Mouse (Mus musculus) lung, embryonic 14.5 days (tissue): Measurements from ENCODE around the gene Adora2b. TPM values are rescaled to one million over a fixed set of nuclear protein-coding genes. Genes with fewer than 3 reads are reported as not detected.

Experiments
- ATAC-seq: fragments of 200-750 bp; cut with Nextera tagmentation; 2 replicates; pipeline ENCODE4 v1.8.0; 2017; ENCODE audit warnings: mild to moderate bottlenecking, moderate TSS enrichment, moderate library complexity; ENCODE audit not compliant: insufficient read depth
- DNase-seq: peaks from one replicate; pipeline ENCODE4 v3.0.0-alpha.2; 2015
- H3K27ac ChIP-seq: fragments of 300-500 bp; sonication (generic); 2 replicates; pipeline ENCODE4 v1.5.1; 2014; ENCODE audit warnings: low read depth, mild to moderate bottlenecking, moderate library complexity
- H3K27me3 ChIP-seq: fragments of 300-500 bp; sonication (generic); 2 replicates; pipeline ENCODE4 v1.6.1; 2014; ENCODE audit warnings: low read length, control low read depth; ENCODE audit not compliant: insufficient read depth
- H3K36me3 ChIP-seq: fragments of 300-500 bp; sonication (generic); 2 replicates; pipeline ENCODE4 v1.6.1; 2014; ENCODE audit warnings: control low read depth; ENCODE audit not compliant: insufficient read depth
- H3K4me1 ChIP-seq: fragments of 300-500 bp; sonication (generic); 2 replicates; pipeline ENCODE4 v1.6.1; 2014; ENCODE audit warnings: antibody characterized with exemption, control low read depth; ENCODE audit not compliant: insufficient read depth
- H3K4me2 ChIP-seq: fragments of 300-500 bp; sonication (generic); 2 replicates; pipeline ENCODE4 v1.6.1; 2014; ENCODE audit warnings: mild to moderate bottlenecking
- H3K4me3 ChIP-seq: fragments of 300-500 bp; sonication (generic); 2 replicates; pipeline ENCODE4 v1.5.1; 2014; ENCODE audit warnings: low read depth, low read length
- H3K9ac ChIP-seq: fragments of 300-500 bp; sonication (generic); 2 replicates; pipeline ENCODE4 v1.6.1; 2014
- H3K9me3 ChIP-seq: fragments of 300-500 bp; sonication (generic); 2 replicates; pipeline ENCODE4 v1.6.1; 2016; ENCODE audit warnings: low read depth, low read length, control low read depth
- CTCF ChIP-seq: IDR thresholded peaks from 2 replicates; pipeline ENCODE4 v1.5.1; 2016; ENCODE audit warnings: antibody characterized with exemption, low read depth
- WGBS: fragments of 180-500 bp; shearing (Covaris S2); extraction: QIAGEN DNeasy Blood & Tissue Kit; methylation state at CpG from one replicate; pipeline ENCODE4 v1.1.7; 2014; 5-methylcytosine and 5-hydroxymethylcytosine counted together
- polyA plus RNA-seq: library from polyadenylated mRNA; unstranded; fragments of >200 nt; fragmentation: Nextera tagmentation; extraction: Ambion mirVana; gene quantifications from 2 replicates; pipeline ENCODE4 v1.2.1, GENCODE M21; 2014

Adora2b gene
- polyA plus RNA-seq: 2.0 and 2.9 TPM in 2 replicates

DNA sequence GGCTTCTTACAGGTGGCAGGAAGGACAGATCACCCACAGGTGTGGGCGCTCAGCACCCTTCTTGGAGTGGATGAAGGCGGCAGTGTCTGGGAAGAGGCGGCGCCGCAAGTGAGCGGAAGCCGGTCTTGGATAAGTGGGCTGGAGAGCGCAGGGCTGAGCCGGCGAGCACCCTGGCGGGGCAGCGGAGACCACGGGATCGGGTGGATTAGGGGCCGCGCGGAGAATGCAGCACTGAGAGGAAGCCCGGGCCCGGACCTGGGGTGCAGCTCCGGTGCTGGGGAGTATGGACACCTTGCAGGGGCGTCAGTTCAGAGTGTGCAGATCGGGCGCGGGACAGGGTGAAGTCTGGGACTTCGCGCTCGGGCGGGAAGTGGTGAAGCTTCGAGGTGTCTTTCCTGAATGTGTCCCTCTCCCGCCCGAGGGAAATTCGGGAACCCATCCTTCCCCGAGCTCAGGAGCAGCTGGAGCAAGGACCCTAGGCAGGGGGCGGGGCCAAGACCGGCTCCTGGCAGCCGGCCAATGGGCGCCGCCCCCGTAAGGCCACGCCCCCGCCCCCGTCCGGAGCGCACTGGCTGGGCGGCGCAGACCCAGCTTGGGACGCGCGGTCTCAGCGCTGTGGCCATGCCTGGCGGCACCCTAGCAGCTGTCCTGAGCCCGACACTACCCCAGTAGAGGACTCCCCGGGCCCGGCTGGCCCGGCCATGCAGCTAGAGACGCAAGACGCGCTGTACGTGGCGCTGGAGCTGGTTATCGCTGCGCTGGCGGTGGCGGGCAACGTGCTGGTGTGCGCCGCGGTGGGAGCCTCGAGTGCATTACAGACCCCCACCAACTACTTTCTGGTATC, at the start of gene Adora2b:
Adora2b (plus strand) TSS at position 584 of the 844 bp plus-strand sequence.
- peak within 1 kb of the TSS; percentile 100 for H3K4me2 ChIP-seq
- no peaks in the 10 kb centered on the region for H3K36me3 ChIP-seq
- peak within 1 kb of the TSS; percentile 54 for H3K4me3 ChIP-seq
- ATAC-seq: peak; percentile 94
- no peak for TF ChIP-seq CTCF
- H3K4me1 ChIP-seq: peaks cover 9% of the 10 kb centered on the region; the same call in 1 of the 2 replicates
- WGBS: under 1% methylated on average over 65 of the region's 69 CpGs
- H3K9me3 ChIP-seq: no peaks in the 10 kb centered on the region
- peak; percentile 91 for DNase-seq
- 0 out of 2 replicates have a peak within 1 kb of the TSS, but pooled peaks have one; percentile 18 for H3K27ac ChIP-seq
- H3K9ac ChIP-seq: peak within 1 kb of the TSS; percentile 47
- H3K27me3 ChIP-seq: peaks cover 17% of the 10 kb centered on the region

GRCm38 (mm10) chr11:62200901-62201512, 47.8 kb upstream of the Adora2b start:
- Histone ChIP-seq H3K4me1 (peaks cover 11% of the 10 kb centered on the region; the same call in 1 of the 2 replicates), H3K36me3 (no peaks in the 10 kb centered on the region), H3K9ac (no peak overlapping the region), H3K27me3 (no peaks in the 10 kb centered on the region), H3K4me3 (no peak overlapping the region), H3K4me2 (no peak overlapping the region), H3K27ac (peak overlapping the region; percentile 54), H3K9me3 (no peaks in the 10 kb centered on the region)
- ATAC-seq: peak; percentile 69; the same call in 1 of the 2 replicates
- no peak for TF ChIP-seq CTCF
- 41% methylated on average over 5 of the region's 5 CpGs for WGBS
- DNase-seq: peak; percentile 70

DNA sequence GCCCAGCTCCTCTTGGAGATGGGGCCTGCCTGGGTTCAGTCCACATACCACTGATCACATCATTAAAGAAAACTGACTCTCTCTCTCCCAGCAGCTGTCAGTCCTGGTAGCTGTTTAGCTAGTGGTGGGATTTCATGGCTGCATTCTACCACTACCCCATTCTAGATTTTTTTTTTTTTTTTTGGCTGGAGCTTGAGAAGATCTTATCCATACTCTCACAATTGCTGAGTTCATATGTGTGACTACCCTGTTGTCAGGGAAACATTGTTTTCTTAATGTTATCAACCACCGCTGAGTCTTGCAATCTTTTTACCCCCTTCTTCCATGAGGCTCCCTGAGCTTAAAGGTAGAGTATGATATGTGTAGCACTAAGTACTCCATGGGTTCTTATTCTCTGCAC, 46.1 kb upstream of the Adora2b start:
- no peak overlapping the region for H3K4me3 ChIP-seq
- no peak for TF ChIP-seq CTCF
- no peaks in the 10 kb centered on the region for H3K36me3 ChIP-seq
- no peaks in the 10 kb centered on the region for H3K27me3 ChIP-seq
- peaks cover 11% of the 10 kb centered on the region; the same call in 1 of the 2 replicates for H3K4me1 ChIP-seq
- H3K4me2 ChIP-seq: no peak overlapping the region
- no peak overlapping the region for H3K9ac ChIP-seq
- 69% methylated on average over 1 of the region's 1 CpGs for WGBS
- DNase-seq (no peak), ATAC-seq (no peak)
- H3K27ac ChIP-seq: no peak overlapping the region
- no peaks in the 10 kb centered on the region for H3K9me3 ChIP-seq

DNA sequence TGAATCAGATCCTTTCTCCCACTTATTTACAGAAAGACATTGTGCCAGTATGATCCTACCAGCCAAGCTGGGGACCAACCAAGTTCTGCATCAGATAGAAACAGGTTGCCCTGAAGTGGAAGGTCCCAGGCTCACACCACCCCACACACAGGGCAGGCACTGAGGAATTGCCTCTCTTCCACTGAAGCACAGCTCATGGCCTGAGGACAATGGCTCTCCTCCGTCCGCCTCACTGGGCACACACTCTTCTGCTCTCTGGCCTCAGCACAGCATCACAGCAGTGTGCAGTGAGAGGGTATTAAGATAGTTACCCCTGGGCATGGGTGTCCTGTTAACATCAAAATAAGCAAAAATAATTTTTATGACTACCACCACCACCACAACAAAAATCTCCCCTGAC, 39.7 kb upstream of the Adora2b start:
- H3K36me3 ChIP-seq: no peaks in the 10 kb centered on the region
- WGBS: 89% methylated on average over 2 of the region's 2 CpGs
- no peak for ATAC-seq
- no peak overlapping the region for H3K9ac ChIP-seq
- DNase-seq: no peak
- no peaks in the 10 kb centered on the region for H3K27me3 ChIP-seq
- no peak for TF ChIP-seq CTCF
- 0 out of 2 replicates have a peak, but pooled peaks cover 3% of the 10 kb centered on the region for H3K4me1 ChIP-seq
- H3K4me2 ChIP-seq: no peak overlapping the region
- no peaks in the 10 kb centered on the region for H3K9me3 ChIP-seq
- no peak overlapping the region for H3K4me3 ChIP-seq
- H3K27ac ChIP-seq: no peak overlapping the region

DNA sequence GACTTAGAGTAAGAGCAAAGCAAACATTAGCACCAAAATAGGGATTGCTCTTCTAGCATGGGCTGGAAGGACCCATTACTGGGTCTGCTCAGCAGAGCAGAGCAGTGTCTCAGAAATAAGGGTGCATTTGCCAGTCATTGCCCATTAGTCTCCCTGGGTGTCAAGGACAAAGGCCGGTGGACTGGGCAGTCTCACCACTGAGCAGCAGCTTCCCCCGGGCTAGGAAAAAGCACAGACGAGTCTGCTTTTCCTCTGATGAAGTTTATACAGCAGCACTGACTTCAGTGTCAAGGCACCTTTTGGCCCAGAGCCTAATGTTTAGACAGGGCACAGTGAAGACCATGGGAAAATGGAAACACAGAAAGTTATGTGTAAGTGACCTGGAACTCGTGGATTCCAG, 38.9 kb upstream of the Adora2b start:
- H3K4me3 ChIP-seq: no peak overlapping the region
- no peak overlapping the region for H3K27ac ChIP-seq
- H3K9me3 ChIP-seq: no peaks in the 10 kb centered on the region
- H3K9ac ChIP-seq: no peak overlapping the region
- DNase-seq (no peak), ATAC-seq (no peak)
- no peaks in the 10 kb centered on the region for H3K27me3 ChIP-seq
- 0 out of 2 replicates have a peak, but pooled peaks cover 3% of the 10 kb centered on the region for H3K4me1 ChIP-seq
- H3K36me3 ChIP-seq: no peaks in the 10 kb centered on the region
- 51% methylated on average over 4 of the region's 4 CpGs for WGBS
- H3K4me2 ChIP-seq: no peak overlapping the region
- no peak for TF ChIP-seq CTCF

GRCm38 (mm10) chr11:62213384-62213989, 35.3 kb upstream of the Adora2b start:
- H3K4me1 ChIP-seq: 0 out of 2 replicates have a peak, but pooled peaks cover 3% of the 10 kb centered on the region
- H3K27me3 ChIP-seq: no peaks in the 10 kb centered on the region
- H3K27ac ChIP-seq: no peak overlapping the region
- H3K4me2 ChIP-seq: no peak overlapping the region
- H3K36me3 ChIP-seq: no peaks in the 10 kb centered on the region
- WGBS: 75% methylated on average over 12 of the region's 12 CpGs
- no peak overlapping the region for H3K9ac ChIP-seq
- H3K4me3 ChIP-seq: no peak overlapping the region
- no peaks in the 10 kb centered on the region for H3K9me3 ChIP-seq
- ATAC-seq: no peak
- no peak for DNase-seq
- TF ChIP-seq CTCF: no peak
